Mouse (Mus musculus) lung, adult 18-20 months (tissue): ENCODE data around the gene Enc1.

ENCODE experiments used
- DNase-seq, 2 experiments: peaks; one replicate each; pipeline ENCODE4 v3.0.0; 2022; ENCODE audit warnings: mixed read lengths in 2 of 2

The Enc1 gene

GRCm38 (mm10) chr13:97240965-97241786 is at the start of gene Enc1:
TSS of gene Enc1 (plus strand) at chr13:97241105.
- peak; percentile 91 for DNase-seq

- no peak for DNase-seq
Observed at GRCm38 (mm10) chr13:97192649-97193048, 48.3 kb upstream of the Enc1 start.

- peak; percentile 52 to 64 for DNase-seq
Observed at GRCm38 (mm10) chr13:97193420-97193819, 47.5 kb upstream of the Enc1 start.

GRCm38 (mm10) chr13:97196186-97196924 is 44.5 kb upstream of the Enc1 start:
- no peak for DNase-seq

- DNase-seq: no peak
Observed at GRCm38 (mm10) chr13:97196925-97197218, 44.0 kb upstream of the Enc1 start.

GRCm38 (mm10) chr13:97197932-97198562 is 42.9 kb upstream of the Enc1 start, which contains the start of gene Hexb:
TSS of gene Hexb (minus strand) at chr13:97198357.
- peak; percentile 94 to 95 for DNase-seq

- no peak for DNase-seq
Observed at GRCm38 (mm10) chr13:97199123-97199522, 41.8 kb upstream of the Enc1 start.

GRCm38 (mm10) chr13:97201076-97201475 is 39.8 kb upstream of the Enc1 start:
- DNase-seq: no peak

- no peak for DNase-seq
Observed at GRCm38 (mm10) chr13:97201896-97202295, 39.0 kb upstream of the Enc1 start.

- peak; percentile 89 to 91 for DNase-seq
Observed at GRCm38 (mm10) chr13:97205052-97205701, 35.7 kb upstream of the Enc1 start.

GRCm38 (mm10) chr13:97206046-97206445 is 34.9 kb upstream of the Enc1 start:
- no peak for DNase-seq

GRCm38 (mm10) chr13:97207472-97208111 is 33.3 kb upstream of the Enc1 start:
- DNase-seq: no peak

- peak; percentile 42 to 49 for DNase-seq
Observed at GRCm38 (mm10) chr13:97208112-97208478, 32.8 kb upstream of the Enc1 start.

- no peak for DNase-seq
Observed at GRCm38 (mm10) chr13:97208500-97209010, 32.4 kb upstream of the Enc1 start.

GRCm38 (mm10) chr13:97214583-97215268 is 26.2 kb upstream of the Enc1 start:
- no peak for DNase-seq

GRCm38 (mm10) chr13:97215563-97215962 is 25.3 kb upstream of the Enc1 start:
- no peak for DNase-seq

- no peak for DNase-seq
Observed at GRCm38 (mm10) chr13:97216196-97216595, 24.7 kb upstream of the Enc1 start.

GRCm38 (mm10) chr13:97220022-97220421 is 20.9 kb upstream of the Enc1 start:
- no peak for DNase-seq

- no peak for DNase-seq
Observed at GRCm38 (mm10) chr13:97223856-97224255, 17.0 kb upstream of the Enc1 start.

GRCm38 (mm10) chr13:97224341-97224982 is 16.4 kb upstream of the Enc1 start:
- DNase-seq: no peak

GRCm38 (mm10) chr13:97225130-97225529 is 15.8 kb upstream of the Enc1 start:
- no peak for DNase-seq
